Mouse (Mus musculus) MEL (cell line): Measurements from ENCODE around the gene Ncapd2.
A peak's percentile ranks its signal among the peaks of the same experiment; 100 is the strongest.

ENCODE experiments used
- CTCF ChIP-seq, 3 experiments: IDR thresholded peaks in 2 of 3; conservative IDR thresholded peaks in 1 of 3; 2 replicates each; pipeline ENCODE4 v1.5.1; 2011 to 2012; ENCODE audit warnings: low read length in 3 of 3, low read depth in 2 of 3, mild to moderate bottlenecking in 2 of 3, improper control_type of control experiment in 1 of 3, inconsistent platforms in 1 of 3, mixed read lengths in 1 of 3, moderate library complexity in 1 of 3; ENCODE audit not compliant: control insufficient read depth in 1 of 3, insufficient read depth in 1 of 3, poor library complexity in 1 of 3, severe bottlenecking in 1 of 3
- ELF1 ChIP-seq: IDR thresholded peaks from 2 replicates; pipeline ENCODE4 v1.6.1; 2014; ENCODE audit warnings: low read depth, mild to moderate bottlenecking, inconsistent platforms, low read length, improper control_type of control experiment, moderate library complexity
- EP300 ChIP-seq, 2 experiments: IDR thresholded peaks; 2 replicates each; pipeline ENCODE4 v1.6.1; 2011; ENCODE audit warnings: improper control_type of control experiment in 2 of 2, low read length in 2 of 2, low read depth in 1 of 2, mild to moderate bottlenecking in 1 of 2
- GATA1 ChIP-seq: IDR thresholded peaks from 2 replicates; pipeline ENCODE4 v1.6.1; 2011; ENCODE audit warnings: low read depth, low read length, improper control_type of control experiment
- HCFC1 ChIP-seq: IDR thresholded peaks from 2 replicates; pipeline ENCODE4 v1.6.1; 2012; ENCODE audit warnings: low read depth, mild to moderate bottlenecking, inconsistent platforms, low read length, improper control_type of control experiment, moderate library complexity
- NELFE ChIP-seq: IDR thresholded peaks from 2 replicates; pipeline ENCODE4 v1.6.1; 2011; ENCODE audit warnings: low read depth, low read length, improper control_type of control experiment
- POLR2A ChIP-seq, 2 experiments: IDR thresholded peaks; 2 replicates each; pipeline ENCODE4 v1.6.1; 2011 to 2012; ENCODE audit warnings: low read length in 2 of 2, mild to moderate bottlenecking in 2 of 2, control low read depth in 1 of 2, improper control_type of control experiment in 1 of 2, low read depth in 1 of 2, moderate library complexity in 1 of 2; ENCODE audit not compliant: control insufficient read depth in 1 of 2, insufficient read depth in 1 of 2, poor library complexity in 1 of 2
- POLR2AphosphoS2 ChIP-seq: IDR thresholded peaks from 2 replicates; pipeline ENCODE4 v1.6.1; 2011; ENCODE audit warnings: low read length, improper control_type of control experiment
- POLR2AphosphoS5 ChIP-seq: IDR thresholded peaks from 2 replicates; pipeline ENCODE4 v1.6.1; 2012; ENCODE audit warnings: low read depth, borderline replicate concordance, mild to moderate bottlenecking, inconsistent platforms, low read length, moderate library complexity, mixed read lengths
- ZC3H11A ChIP-seq: IDR thresholded peaks from 2 replicates; pipeline ENCODE4 v1.6.1; 2012; ENCODE audit warnings: low read depth, mild to moderate bottlenecking, inconsistent platforms, low read length, improper control_type of control experiment

GRCm38 (mm10) chr6:125153682-125154081, 37.8 kb downstream of the Ncapd2 start:
- TF ChIP-seq POLR2A (IDR thresholded peaks at IDR 0.05; ENCODE audit: control insufficient read depth in 1 of 2, insufficient read depth in 1 of 2, low read depth in 1 of 2, low read length in 2 of 2, poor library complexity in 1 of 2): peak; percentile 33 to 52; a peak in 1 of 4 replicates
- TF ChIP-seq CTCF (IDR thresholded peaks at IDR 0.05 in 2 of 3, conservative IDR thresholded peaks at IDR 0.05 in 1 of 3; ENCODE audit: control insufficient read depth in 1 of 3, insufficient read depth in 1 of 3, low read depth in 2 of 3, low read length in 3 of 3, poor library complexity in 1 of 3, severe bottlenecking in 1 of 3): no peak
- no peak; the same call in 1 of the 2 replicates for TF ChIP-seq NELFE
- no peak for TF ChIP-seq POLR2AphosphoS2
- no peak for TF ChIP-seq ELF1
- no peak; a peak in 1 of 4 replicates for TF ChIP-seq EP300 (IDR thresholded peaks at IDR 0.05; ENCODE audit: low read depth in 1 of 2, low read length in 2 of 2)
- TF ChIP-seq HCFC1: no peak
- no peak for TF ChIP-seq ZC3H11A
- TF ChIP-seq GATA1: no peak
- TF ChIP-seq POLR2AphosphoS5: no peak
